9 mouse cellular contexts compared by ENCODE assay signal in the genomic region with DNA sequence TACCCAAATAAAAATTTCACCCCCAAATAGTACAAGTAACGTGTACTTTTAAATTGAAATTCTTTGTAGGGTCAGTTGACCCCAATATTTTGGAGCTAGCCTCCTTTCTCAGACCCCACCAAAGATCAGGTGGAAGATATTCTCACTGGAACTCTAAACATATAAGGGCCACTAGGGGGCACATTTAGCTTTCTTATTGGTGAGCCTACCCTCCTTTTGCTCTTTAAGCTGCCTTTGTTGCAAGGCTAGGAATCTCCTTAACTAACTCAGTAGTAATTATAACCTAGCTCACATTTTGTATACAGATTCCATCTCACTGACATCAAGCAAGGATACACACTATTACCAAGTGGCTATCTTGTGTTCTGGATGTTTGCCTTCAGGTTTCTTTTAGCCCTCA.
DNase-seq lines count a peak whose midpoint lies in the region; ATAC-seq and TF ChIP-seq lines count a peak whose summit lies in the region.
"Had no signal": no experiment of that assay in that cellular context is flagged by ENCODE, and none has a peak within 500 bp of the region (broad histone marks: within the 10 kb centered on the region; RNA-seq: fewer than 3 reads in every experiment).

No protein-coding gene starts in this region.

- peak; percentile 78 for ATAC-seq in forebrain, embryonic 11.5 days (replicated peaks; ENCODE audit: low FRiP score)
- no peak for ATAC-seq in intestine, postnatal 0 days
- 0 out of 2 replicates have a peak, but pooled peaks have one; percentile 53 for ATAC-seq in neural tube, embryonic 13.5 days (ENCODE audit: low read depth)
- ATAC-seq in granulocyte monocyte progenitor cell, adult 5-6 weeks (replicated peaks; ENCODE audit: poor library complexity, severe bottlenecking), result no peak; the same call in 1 of the 2 replicates

- H3K4me3 ChIP-seq in forebrain, embryonic 11.5 days (ENCODE audit: low read depth, low read length), result no peak overlapping the region
- no peak overlapping the region for H3K4me3 ChIP-seq in forebrain, embryonic 10.5 days
- no peak overlapping the region for H3K4me3 ChIP-seq in intestine, postnatal 0 days (ENCODE audit: low read depth, low read length)
- no peak overlapping the region for H3K4me3 ChIP-seq in neural tube, embryonic 13.5 days
- H3K4me3 ChIP-seq: heart, embryonic 15.5 days had no signal

- WGBS in forebrain, embryonic 11.5 days, result 21% methylated on average over 1 of the region's 1 CpGs
- 20% methylated on average over 1 of the region's 1 CpGs for WGBS in forebrain, embryonic 10.5 days
- 35% methylated on average over 1 of the region's 1 CpGs for WGBS in intestine, postnatal 0 days
- WGBS in neural tube, embryonic 13.5 days, result 20% methylated on average over 1 of the region's 1 CpGs

- H3K4me2 ChIP-seq in forebrain, embryonic 11.5 days (ENCODE audit: low read depth, low read length, severe bottlenecking), result no peak overlapping the region
- no peak overlapping the region for H3K4me2 ChIP-seq in intestine, postnatal 0 days (replicated peaks; ENCODE audit: low read depth)
- no peak overlapping the region for H3K4me2 ChIP-seq in neural tube, embryonic 13.5 days
- H3K4me2 ChIP-seq: heart, embryonic 15.5 days had no signal

- no peak for DNase-seq in forebrain, embryonic 11.5 days (ENCODE audit: low spot score)
- no peak for DNase-seq in forebrain, embryonic 10.5 days (ENCODE audit: extremely low spot score, low spot score)
- DNase-seq in right cerebral cortex, adult 18-20 months, result peak; percentile 4
- DNase-seq in right cerebral cortex, postnatal 14 days, result no peak
- no peak for DNase-seq in right cerebral cortex, postnatal 4 days

- H3K9ac ChIP-seq in forebrain, embryonic 11.5 days (ENCODE audit: low read length), result no peak overlapping the region
- H3K9ac ChIP-seq in intestine, postnatal 0 days (ENCODE audit: low read depth, low read length), result no peak overlapping the region
- no peak overlapping the region for H3K9ac ChIP-seq in neural tube, embryonic 13.5 days
- H3K9ac ChIP-seq: heart, embryonic 15.5 days had no signal

- TF ChIP-seq CTCF in intestine, postnatal 0 days (IDR thresholded peaks at IDR 0.05; ENCODE audit: low read depth), result peak; percentile 77

- H3K27ac ChIP-seq in forebrain, embryonic 11.5 days (ENCODE audit: low read depth, low read length), result no peak overlapping the region
- H3K27ac ChIP-seq in forebrain, embryonic 10.5 days, result no peak overlapping the region
- no peak overlapping the region for H3K27ac ChIP-seq in intestine, postnatal 0 days (ENCODE audit: low read depth, low read length)
- no peak overlapping the region for H3K27ac ChIP-seq in neural tube, embryonic 13.5 days (replicated peaks)
- H3K27ac ChIP-seq: heart, embryonic 15.5 days had no signal

- H3K27me3 ChIP-seq in forebrain, embryonic 11.5 days (ENCODE audit: control insufficient read depth, insufficient read depth, low read length), result no peaks in the 10 kb centered on the region
- H3K27me3 ChIP-seq in forebrain, embryonic 10.5 days (ENCODE audit: poor library complexity, severe bottlenecking), result no peaks in the 10 kb centered on the region
- H3K27me3 ChIP-seq in intestine, postnatal 0 days (replicated peaks; ENCODE audit: control insufficient read depth, insufficient read depth, low read length), result no peaks in the 10 kb centered on the region
- H3K27me3 ChIP-seq in neural tube, embryonic 13.5 days, result no peaks in the 10 kb centered on the region
- H3K27me3 ChIP-seq: heart, embryonic 15.5 days had no signal

- no peaks in the 10 kb centered on the region for H3K9me3 ChIP-seq in forebrain, embryonic 11.5 days (ENCODE audit: control insufficient read depth, low read length)
- no peaks in the 10 kb centered on the region for H3K9me3 ChIP-seq in forebrain, embryonic 10.5 days
- H3K9me3 ChIP-seq in intestine, postnatal 0 days (ENCODE audit: control insufficient read depth), result no peaks in the 10 kb centered on the region
- no peaks in the 10 kb centered on the region for H3K9me3 ChIP-seq in neural tube, embryonic 13.5 days
- H3K9me3 ChIP-seq: heart, embryonic 15.5 days had no signal

- H3K36me3 ChIP-seq in forebrain, embryonic 11.5 days (ENCODE audit: control insufficient read depth, insufficient read depth, low read length), result no peaks in the 10 kb centered on the region
- H3K36me3 ChIP-seq in forebrain, embryonic 10.5 days (replicated peaks), result no peaks in the 10 kb centered on the region
- no peaks in the 10 kb centered on the region for H3K36me3 ChIP-seq in intestine, postnatal 0 days (ENCODE audit: control insufficient read depth, insufficient read depth)
- H3K36me3 ChIP-seq in neural tube, embryonic 13.5 days, result no peaks in the 10 kb centered on the region
- H3K36me3 ChIP-seq: heart, embryonic 15.5 days had no signal

- H3K4me1 ChIP-seq in forebrain, embryonic 11.5 days (replicated peaks; ENCODE audit: control insufficient read depth, insufficient read depth, low read length), result no peaks in the 10 kb centered on the region
- H3K4me1 ChIP-seq in forebrain, embryonic 10.5 days, result no peaks in the 10 kb centered on the region
- no peaks in the 10 kb centered on the region for H3K4me1 ChIP-seq in intestine, postnatal 0 days (replicated peaks; ENCODE audit: control insufficient read depth, insufficient read depth, low read length)
- H3K4me1 ChIP-seq in neural tube, embryonic 13.5 days (replicated peaks), result no peaks in the 10 kb centered on the region
- H3K4me1 ChIP-seq: heart, embryonic 15.5 days had no signal

Comparison
In these comparisons a context has a peak if more than half of its experiments do, and no peak if none do; other contexts are left out.
1. ATAC-seq: peak in forebrain, embryonic 11.5 days (single experiment) and neural tube, embryonic 13.5 days (single experiment); none in intestine, postnatal 0 days (single experiment) and granulocyte monocyte progenitor cell, adult 5-6 weeks (single experiment).